Mouse (Mus musculus) midbrain, embryonic 14.5 days (tissue): ENCODE measurements around the gene Rnf2. TPM values are rescaled to one million over a fixed set of nuclear protein-coding genes. Genes with fewer than 3 reads are reported as not detected.

Experiments
- ATAC-seq: fragments of 200-750 bp; cut with Nextera tagmentation; 2 replicates; pipeline ENCODE4 v1.8.0; 2017; ENCODE audit warnings: moderate number of reproducible peaks, moderate library complexity; ENCODE audit not compliant: low FRiP score, low TSS enrichment
- DNase-seq: peaks from one replicate; pipeline ENCODE4 v3.0.0-alpha.2; 2015
- H3K27ac ChIP-seq: fragments of 300-500 bp; sonication (generic); replicated peaks from 2 replicates; pipeline ENCODE4 v1.5.1; 2014; ENCODE audit warnings: mild to moderate bottlenecking, low read depth, low read length, moderate library complexity
- H3K27me3 ChIP-seq: fragments of 300-500 bp; sonication (generic); 2 replicates; pipeline ENCODE4 v1.6.1; 2014; ENCODE audit warnings: low read length, control low read depth, mixed read lengths; ENCODE audit not compliant: control insufficient read depth, insufficient read depth
- H3K36me3 ChIP-seq: fragments of 300-500 bp; sonication (generic); 2 replicates; pipeline ENCODE4 v1.6.1; 2014; ENCODE audit warnings: low read length, control low read depth; ENCODE audit not compliant: control insufficient read depth, insufficient read depth
- H3K4me1 ChIP-seq: fragments of 300-500 bp; sonication (generic); 2 replicates; pipeline ENCODE4 v1.6.1; 2014; ENCODE audit warnings: mild to moderate bottlenecking, antibody characterized with exemption, low read length, control low read depth; ENCODE audit not compliant: control insufficient read depth, insufficient read depth
- H3K4me2 ChIP-seq: fragments of 300-500 bp; sonication (generic); 2 replicates; pipeline ENCODE4 v1.6.1; 2014; ENCODE audit warnings: mild to moderate bottlenecking, low read length, moderate library complexity
- H3K4me3 ChIP-seq: fragments of 300-500 bp; sonication (generic); replicated peaks from 2 replicates; pipeline ENCODE4 v1.5.1; 2014; ENCODE audit warnings: low read depth, low read length
- H3K9ac ChIP-seq: fragments of 300-500 bp; sonication (generic); replicated peaks from 2 replicates; pipeline ENCODE4 v1.6.1; 2014; ENCODE audit warnings: mild to moderate bottlenecking, low read length, moderate library complexity
- H3K9me3 ChIP-seq: fragments of 300-500 bp; sonication (generic); 2 replicates; pipeline ENCODE4 v1.6.1; 2016; ENCODE audit warnings: low read length, control low read depth, mixed read lengths; ENCODE audit not compliant: control insufficient read depth
- whole genome bisulfite sequencing: fragments of 180-500 bp; shearing (Covaris S2); extraction: QIAGEN DNeasy Blood & Tissue Kit; methylation state at CpG from one replicate; pipeline ENCODE4 v1.1.7; 2014; 5-methylcytosine and 5-hydroxymethylcytosine counted together
- microRNA-seq: library from miRNA; unstranded; fragments of <30 nt; microRNA quantifications from one replicate; pipeline ENCODE4, GENCODE M21; 2016
- polyA plus RNA-seq: library from polyadenylated mRNA; unstranded; fragments of >200 nt; fragmentation: Nextera tagmentation; extraction: Ambion mirVana; gene quantifications from 2 replicates; pipeline ENCODE4 v1.2.1, GENCODE M21; 2014

Gene Rnf2
- polyA plus RNA-seq, 1 experiment from 2014 or later: 151 TPM

DNA sequence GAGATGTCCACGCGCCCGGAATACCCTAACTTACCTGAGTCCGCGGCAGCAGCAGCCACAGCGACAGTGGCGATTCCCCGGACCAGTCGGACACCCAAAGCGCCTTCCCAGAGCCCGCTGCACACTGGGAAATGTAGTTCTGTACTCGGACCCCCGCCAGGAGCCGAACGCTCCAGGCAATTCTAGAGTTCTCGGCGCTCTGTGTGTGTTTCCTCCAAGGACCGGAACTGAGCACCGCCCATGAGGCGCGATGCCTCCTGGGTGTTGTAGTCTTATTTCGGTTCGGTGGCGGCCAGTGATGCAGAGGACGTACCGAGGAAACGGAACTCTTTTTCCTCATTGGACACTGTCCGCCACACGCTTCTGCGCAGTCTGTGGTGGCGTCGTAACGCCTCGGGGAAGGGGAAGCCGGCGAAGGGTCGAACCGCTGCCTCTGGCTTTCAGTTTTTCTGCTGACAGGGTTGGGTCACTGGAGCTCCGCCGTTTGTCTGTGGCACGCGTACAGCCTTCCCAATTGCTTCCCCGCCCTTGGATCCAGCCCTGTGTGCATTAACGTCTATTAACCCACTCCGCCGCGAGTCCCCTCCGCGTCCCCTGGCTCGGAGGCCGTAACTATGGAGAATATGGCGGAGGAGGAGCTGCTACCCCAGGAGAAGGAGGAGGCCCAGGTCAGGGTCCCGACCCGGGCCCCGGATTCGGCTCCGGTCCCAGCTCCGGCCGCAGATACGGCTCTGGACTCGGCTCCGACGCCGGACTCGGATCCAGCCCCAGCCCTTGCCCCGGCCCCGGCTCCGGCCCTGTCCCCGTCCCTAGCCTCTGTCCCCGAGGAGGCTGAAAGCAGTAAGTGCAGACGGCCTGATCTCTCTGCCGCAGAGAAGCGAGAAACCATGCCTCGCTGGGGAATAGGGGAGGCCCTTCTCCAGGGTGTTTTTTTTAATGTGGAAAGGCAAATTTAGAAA is 72.2 kb downstream of the Rnf2 start, which contains the start of the genes Swt1 and Trmt1l:
Swt1 (minus strand) TSS at position 193 of the 959 bp plus-strand sequence.
Trmt1l (plus strand) TSS at position 280 of the 959 bp plus-strand sequence.
- Histone ChIP-seq H3K9me3 (no peaks in the 10 kb centered on the region), H3K4me3 (peak within 1 kb of the TSS; percentile 92), H3K4me2 (peak within 1 kb of the TSS; percentile 72), H3K9ac (peak within 1 kb of the TSS; percentile 92), H3K36me3 (peaks cover 4% of the 10 kb centered on the region; the same call in 1 of the 2 replicates), H3K27ac (peak within 1 kb of the TSS; percentile 96), H3K27me3 (no peaks in the 10 kb centered on the region), H3K4me1 (peaks cover 16% of the 10 kb centered on the region)
- WGBS: under 1% methylated on average over 74 of the region's 74 CpGs
- DNase-seq (peak; percentile 99), ATAC-seq (peak; percentile 100)

DNA sequence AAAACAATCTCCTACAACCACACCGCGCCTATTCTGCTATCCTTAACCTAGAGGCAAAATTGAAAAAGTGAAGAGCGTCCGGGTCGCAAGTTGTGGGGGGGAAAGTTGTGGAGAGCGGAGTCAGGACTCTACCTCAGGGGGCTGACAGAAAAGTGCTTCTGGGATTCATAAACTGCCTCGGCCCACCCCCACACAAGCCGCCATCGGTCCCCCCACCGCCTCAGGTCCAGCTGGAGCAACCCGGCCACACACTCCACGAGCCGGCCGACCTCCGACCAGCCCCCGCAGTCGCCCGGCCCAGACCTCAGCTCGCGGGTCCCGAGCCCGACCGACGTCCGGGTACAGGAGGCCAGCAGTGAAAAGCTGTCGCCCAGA is 72.9 kb downstream of the Rnf2 start:
- Histone ChIP-seq H3K27ac (peak overlapping the region; percentile 68), H3K36me3 (no peaks in the 10 kb centered on the region), H3K9ac (peak overlapping the region; percentile 73), H3K4me1 (peaks cover 16% of the 10 kb centered on the region), H3K9me3 (no peaks in the 10 kb centered on the region), H3K4me2 (peak overlapping the region; percentile 64), H3K4me3 (peak overlapping the region; percentile 92), H3K27me3 (no peaks in the 10 kb centered on the region)
- ATAC-seq (peak; percentile 65), DNase-seq (peak; percentile 39)
- WGBS: under 1% methylated on average over 26 of the region's 26 CpGs

GRCm38 (mm10) chr1:151426947-151427600 is 73.7 kb downstream of the Rnf2 start:
- no peak overlapping the region for H3K27ac ChIP-seq
- DNase-seq (no peak), ATAC-seq (no peak)
- H3K4me3 ChIP-seq: peak overlapping the region; percentile 92
- 38% methylated on average over 7 of the region's 7 CpGs for whole genome bisulfite sequencing
- no peaks in the 10 kb centered on the region for H3K9me3 ChIP-seq
- H3K36me3 ChIP-seq: no peaks in the 10 kb centered on the region
- no peaks in the 10 kb centered on the region for H3K27me3 ChIP-seq
- H3K4me2 ChIP-seq: peak overlapping the region; percentile 64
- no peak overlapping the region; the same call in 1 of the 2 replicates for H3K9ac ChIP-seq
- peaks cover 16% of the 10 kb centered on the region for H3K4me1 ChIP-seq

DNA sequence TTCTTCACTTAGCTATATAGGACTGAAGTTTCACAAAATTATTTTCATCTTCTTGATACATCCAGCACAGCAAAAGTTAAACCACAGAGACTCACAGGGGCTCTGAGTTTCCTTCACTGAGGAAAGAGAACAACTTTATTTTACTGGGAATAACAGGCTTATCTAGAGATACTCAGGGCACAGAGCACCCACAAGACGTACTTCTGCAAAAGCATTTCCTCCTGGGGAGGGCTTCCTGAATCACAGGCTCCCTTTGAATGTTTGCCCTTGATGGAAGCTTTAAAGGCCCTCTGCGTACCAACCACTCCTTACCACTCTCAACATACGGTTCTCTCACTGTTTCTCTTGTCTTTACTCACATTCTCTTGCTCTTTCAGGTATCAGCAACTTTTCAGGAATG is 78.6 kb downstream of the Rnf2 start:
- H3K9ac ChIP-seq: no peak overlapping the region
- no peak overlapping the region for H3K27ac ChIP-seq
- H3K4me1 ChIP-seq: 0 out of 2 replicates have a peak, but pooled peaks cover 1% of the 10 kb centered on the region
- H3K36me3 ChIP-seq: peaks cover 22% of the 10 kb centered on the region
- H3K4me2 ChIP-seq: no peak overlapping the region
- no peak overlapping the region for H3K4me3 ChIP-seq
- no peaks in the 10 kb centered on the region for H3K9me3 ChIP-seq
- no peak for DNase-seq
- WGBS: 87% methylated on average over 3 of the region's 3 CpGs
- no peak for ATAC-seq
- H3K27me3 ChIP-seq: no peaks in the 10 kb centered on the region

- no peak overlapping the region for H3K9ac ChIP-seq
- no peak overlapping the region for H3K4me3 ChIP-seq
- WGBS: 95% methylated on average over 3 of the region's 3 CpGs
- no peaks in the 10 kb centered on the region for H3K4me1 ChIP-seq
- H3K4me2 ChIP-seq: no peak overlapping the region
- no peaks in the 10 kb centered on the region for H3K9me3 ChIP-seq
- no peaks in the 10 kb centered on the region for H3K27me3 ChIP-seq
- H3K27ac ChIP-seq: no peak overlapping the region
- H3K36me3 ChIP-seq: peaks cover 19% of the 10 kb centered on the region; the same call in 1 of the 2 replicates
- ATAC-seq (no peak), DNase-seq (no peak)
Measured at GRCm38 (mm10) chr1:151409827-151410226, 90.9 kb downstream of the Rnf2 start.

Small RNAs within 50 kb of the gene (microRNA-seq; reads per million reads assigned to microRNA genes)
- gene Mir7682: 1.3 reads per million

Other genes starting within 250 kb of the Rnf2 start
- 182 and 297 TPM in 2 replicates for gene Ivns1abp, start 156.5 kb downstream of the Rnf2 start, polyA plus RNA-seq
- 19.9 and 20.3 TPM in 2 replicates for gene Swt1, start 72.5 kb downstream of the Rnf2 start, polyA plus RNA-seq
- gene Trmt1l, start 72.4 kb downstream of the Rnf2 start, polyA plus RNA-seq: 31.1 and 42.8 TPM in 2 replicates
- gene Fam129a, start 70.2 kb upstream of the Rnf2 start, polyA plus RNA-seq: 0.23 and 0.93 TPM in 2 replicates